Comparison of ENCODE assay signal across 12 mouse cellular contexts in the genomic region with DNA sequence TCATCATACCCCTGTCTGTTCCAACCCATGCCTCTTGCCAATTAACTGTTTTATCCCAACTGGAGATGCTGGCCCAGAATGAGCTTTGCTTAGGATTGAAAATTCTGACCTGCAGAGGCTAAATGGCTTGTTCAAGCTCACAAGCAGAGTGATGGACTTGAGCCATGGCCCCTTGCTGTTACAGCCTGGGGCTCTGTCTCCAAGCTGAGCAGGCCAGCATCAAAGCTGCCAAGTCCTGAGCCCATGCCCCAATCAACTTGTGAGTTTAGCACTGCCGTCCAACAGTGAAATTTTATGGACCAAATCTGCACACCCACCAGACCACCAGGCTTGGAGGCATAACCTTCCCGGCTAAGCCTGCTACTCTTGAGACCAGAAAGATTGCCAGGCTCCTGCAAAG.
DNase-seq lines count a peak whose midpoint lies in the region; ATAC-seq lines count a peak whose summit lies in the region.
"Had no signal": no experiment of that assay in that cellular context is flagged by ENCODE, and none has a peak within 500 bp of the region (broad histone marks: within the 10 kb centered on the region; RNA-seq: fewer than 3 reads in every experiment).

No protein-coding gene starts in this region.

- no peak for DNase-seq in hindbrain, embryonic 11.5 days (ENCODE audit: low spot score)
- peak; percentile 47 for DNase-seq in cerebellum, adult 9-11 months
- no peak for DNase-seq in hindbrain, embryonic 14.5 days (ENCODE audit: low spot score)
- peak; percentile 64 for DNase-seq in midbrain, embryonic 14.5 days
- no peak for DNase-seq in kidney, adult 11 months
- DNase-seq in gastrocnemius, postnatal 4 days (ENCODE audit: low spot score in 2 of 2): no peak
- no peak for DNase-seq in heart, adult 18-20 months
- DNase-seq: gastrocnemius, postnatal 36 days had no signal

- 43% methylated on average over 2 of the region's 2 CpGs for WGBS in hindbrain, embryonic 12.5 days
- 48% methylated on average over 2 of the region's 2 CpGs for WGBS in hindbrain, embryonic 11.5 days
- 37% methylated on average over 2 of the region's 2 CpGs for WGBS in hindbrain, embryonic 14.5 days
- 10% methylated on average over 2 of the region's 2 CpGs for WGBS in midbrain, embryonic 14.5 days

- peaks cover 19% of the 10 kb centered on the region for H3K36me3 ChIP-seq in hindbrain, embryonic 12.5 days
- no peaks in the 10 kb centered on the region for H3K36me3 ChIP-seq in hindbrain, embryonic 11.5 days (ENCODE audit: control insufficient read depth, insufficient read depth, low read length)
- H3K36me3 ChIP-seq in hindbrain, embryonic 14.5 days (replicated peaks; ENCODE audit: control insufficient read depth, insufficient read depth): peaks cover 9% of the 10 kb centered on the region; the same call in 1 of the 2 replicates
- peaks cover 6% of the 10 kb centered on the region; the same call in 1 of the 2 replicates for H3K36me3 ChIP-seq in midbrain, embryonic 14.5 days (ENCODE audit: control insufficient read depth, insufficient read depth, low read length)
- H3K36me3 ChIP-seq: G1E had no signal

- peak overlapping the region; percentile 38; the same call in 1 of the 2 replicates for H3K9ac ChIP-seq in hindbrain, embryonic 12.5 days
- H3K9ac ChIP-seq in hindbrain, embryonic 11.5 days (ENCODE audit: low read depth, low read length): no peak overlapping the region
- H3K9ac ChIP-seq in hindbrain, embryonic 14.5 days: peak overlapping the region; percentile 47; the same call in 1 of the 2 replicates
- 0 out of 2 replicates have a peak overlapping the region, but pooled peaks have one; percentile 36 for H3K9ac ChIP-seq in midbrain, embryonic 14.5 days (replicated peaks; ENCODE audit: low read length)
- H3K9ac ChIP-seq: kidney, embryonic 15.5 days; liver, embryonic 14.5 days had no signal

- peaks cover 82% of the 10 kb centered on the region for H3K4me1 ChIP-seq in hindbrain, embryonic 12.5 days
- H3K4me1 ChIP-seq in hindbrain, embryonic 11.5 days (replicated peaks; ENCODE audit: control insufficient read depth, insufficient read depth, low read length): peaks cover 16% of the 10 kb centered on the region
- H3K4me1 ChIP-seq in hindbrain, embryonic 14.5 days (replicated peaks; ENCODE audit: control insufficient read depth, insufficient read depth, low read length): peaks cover 74% of the 10 kb centered on the region
- H3K4me1 ChIP-seq in midbrain, embryonic 14.5 days (ENCODE audit: control insufficient read depth, insufficient read depth, low read length): peaks cover 75% of the 10 kb centered on the region

- peak overlapping the region; percentile 49 for H3K4me2 ChIP-seq in hindbrain, embryonic 12.5 days (replicated peaks)
- no peak overlapping the region for H3K4me2 ChIP-seq in hindbrain, embryonic 11.5 days (replicated peaks; ENCODE audit: low read depth, low read length)
- peak overlapping the region; percentile 74 for H3K4me2 ChIP-seq in hindbrain, embryonic 14.5 days (replicated peaks)
- H3K4me2 ChIP-seq in midbrain, embryonic 14.5 days (ENCODE audit: low read length): peak overlapping the region; percentile 83
- H3K4me2 ChIP-seq: kidney, embryonic 15.5 days had no signal

- H3K9me3 ChIP-seq in hindbrain, embryonic 12.5 days (replicated peaks): no peaks in the 10 kb centered on the region
- H3K9me3 ChIP-seq in hindbrain, embryonic 11.5 days (ENCODE audit: control insufficient read depth, low read length): no peaks in the 10 kb centered on the region
- H3K9me3 ChIP-seq in hindbrain, embryonic 14.5 days (ENCODE audit: control insufficient read depth, low read length): no peaks in the 10 kb centered on the region
- no peaks in the 10 kb centered on the region for H3K9me3 ChIP-seq in midbrain, embryonic 14.5 days (ENCODE audit: control insufficient read depth, low read length)
- H3K9me3 ChIP-seq: kidney, embryonic 15.5 days had no signal

- ATAC-seq in hindbrain, embryonic 12.5 days (ENCODE audit: low FRiP score): no peak
- ATAC-seq in hindbrain, embryonic 11.5 days (ENCODE audit: low FRiP score): no peak
- 0 out of 2 replicates have a peak, but pooled peaks have one; percentile 28 for ATAC-seq in hindbrain, embryonic 14.5 days (ENCODE audit: low FRiP score)
- ATAC-seq in midbrain, embryonic 14.5 days (ENCODE audit: low FRiP score, low TSS enrichment): no peak

- peak overlapping the region; percentile 23; the same call in 1 of the 2 replicates for H3K27ac ChIP-seq in hindbrain, embryonic 12.5 days
- H3K27ac ChIP-seq in hindbrain, embryonic 11.5 days (ENCODE audit: low read depth, low read length): no peak overlapping the region
- peak overlapping the region; percentile 34; the same call in 1 of the 2 replicates for H3K27ac ChIP-seq in hindbrain, embryonic 14.5 days
- H3K27ac ChIP-seq in midbrain, embryonic 14.5 days (replicated peaks; ENCODE audit: low read depth, low read length): peak overlapping the region; percentile 57; the same call in 1 of the 2 replicates
- H3K27ac ChIP-seq: kidney, embryonic 15.5 days; liver, embryonic 14.5 days had no signal

- no peak overlapping the region for H3K4me3 ChIP-seq in hindbrain, embryonic 12.5 days
- H3K4me3 ChIP-seq in hindbrain, embryonic 11.5 days (ENCODE audit: low read depth, low read length): no peak overlapping the region
- peak overlapping the region; percentile 32 for H3K4me3 ChIP-seq in hindbrain, embryonic 14.5 days (replicated peaks; ENCODE audit: low read length)
- peak overlapping the region; percentile 32 for H3K4me3 ChIP-seq in midbrain, embryonic 14.5 days (replicated peaks; ENCODE audit: low read depth, low read length)
- H3K4me3 ChIP-seq: kidney, embryonic 15.5 days had no signal

- H3K27me3 ChIP-seq in hindbrain, embryonic 12.5 days: no peaks in the 10 kb centered on the region
- no peaks in the 10 kb centered on the region for H3K27me3 ChIP-seq in hindbrain, embryonic 11.5 days (ENCODE audit: control insufficient read depth, insufficient read depth, low read length)
- no peaks in the 10 kb centered on the region for H3K27me3 ChIP-seq in hindbrain, embryonic 14.5 days (ENCODE audit: control insufficient read depth, insufficient read depth, low read length)
- H3K27me3 ChIP-seq in midbrain, embryonic 14.5 days (ENCODE audit: control insufficient read depth, insufficient read depth, low read length): no peaks in the 10 kb centered on the region
- H3K27me3 ChIP-seq: kidney, embryonic 15.5 days had no signal

Comparison
In these comparisons a context has a peak if more than half of its experiments do, and no peak if none do; other contexts are left out.
1. H3K4me3 ChIP-seq: peak in hindbrain, embryonic 14.5 days (single experiment) and midbrain, embryonic 14.5 days (single experiment); none in hindbrain, embryonic 12.5 days (single experiment) and hindbrain, embryonic 11.5 days (single experiment).
2. DNase-seq: peak in cerebellum, adult 9-11 months (single experiment) and midbrain, embryonic 14.5 days (single experiment); none in hindbrain, embryonic 11.5 days (single experiment), hindbrain, embryonic 14.5 days (single experiment), kidney, adult 11 months (single experiment), gastrocnemius, postnatal 4 days (0 of 2) and heart, adult 18-20 months (0 of 2).